In the genomic region with DNA sequence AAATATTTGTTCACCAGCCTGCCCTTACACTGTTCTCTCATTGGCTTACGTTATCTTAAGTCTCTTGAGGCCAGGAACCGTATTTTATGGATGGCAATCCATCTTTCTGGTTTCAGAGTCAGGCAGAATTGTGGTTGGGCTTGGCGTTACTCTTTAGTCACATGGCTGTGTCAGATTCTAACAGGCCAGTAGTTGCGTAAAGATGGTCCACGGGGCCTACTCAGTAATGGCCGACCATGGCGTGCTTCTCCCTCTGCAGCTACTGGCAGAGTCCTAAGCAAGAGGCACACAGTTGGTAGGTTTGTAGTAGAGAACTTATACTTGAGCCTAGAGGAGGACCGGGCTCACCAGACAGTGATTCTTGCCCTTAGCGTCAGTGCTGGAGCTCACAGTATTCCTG, we compare ENCODE assay signal across 13 mouse cellular contexts. TPM values are rescaled to one million over a fixed set of nuclear protein-coding genes. Genes with fewer than 3 reads are reported as not detected.
DNase-seq lines count a peak whose midpoint lies in the region; ATAC-seq lines count a peak whose summit lies in the region.
"Had no signal": no experiment of that assay in that cellular context is flagged by ENCODE, and none has a peak within 500 bp of the region (broad histone marks: within the 10 kb centered on the region; RNA-seq: fewer than 3 reads in every experiment).

No protein-coding gene starts in this region.

- no peaks in the 10 kb centered on the region for H3K27me3 ChIP-seq in embryonic facial prominence, embryonic 14.5 days (replicated peaks; ENCODE audit: control insufficient read depth, insufficient read depth, low read length)
- H3K27me3 ChIP-seq in embryonic facial prominence, embryonic 10.5 days (replicated peaks; ENCODE audit: low read depth, poor library complexity, severe bottlenecking) = no peaks in the 10 kb centered on the region
- H3K27me3 ChIP-seq in kidney, embryonic 15.5 days = no peaks in the 10 kb centered on the region
- H3K27me3 ChIP-seq: embryonic facial prominence, embryonic 13.5 days; liver, embryonic 15.5 days had no signal

- H3K4me2 ChIP-seq in embryonic facial prominence, embryonic 14.5 days (ENCODE audit: low read depth, low read length) = 0 out of 2 replicates have a peak overlapping the region, but pooled peaks have one; percentile 78
- H3K4me2 ChIP-seq in kidney, embryonic 15.5 days = peak overlapping the region; percentile 58; the same call in 1 of the 2 replicates
- H3K4me2 ChIP-seq: liver, embryonic 15.5 days; midbrain, embryonic 11.5 days had no signal

- WGBS in embryonic facial prominence, embryonic 14.5 days = 89% methylated on average over 9 of the region's 9 CpGs
- 95% methylated on average over 9 of the region's 9 CpGs for WGBS in embryonic facial prominence, embryonic 10.5 days
- WGBS in kidney, embryonic 15.5 days = 68% methylated on average over 9 of the region's 9 CpGs

- intact Hi-C loops in left cerebral cortex, postnatal 25 days (cut with DNase I) = no loop called here

- H3K36me3 ChIP-seq in embryonic facial prominence, embryonic 14.5 days (ENCODE audit: control insufficient read depth, insufficient read depth, low read length) = peaks cover 7% of the 10 kb centered on the region; the same call in 1 of the 2 replicates
- H3K36me3 ChIP-seq in embryonic facial prominence, embryonic 10.5 days (replicated peaks) = peaks cover 45% of the 10 kb centered on the region
- peaks cover 9% of the 10 kb centered on the region; the same call in 1 of the 2 replicates for H3K36me3 ChIP-seq in kidney, embryonic 15.5 days
- H3K36me3 ChIP-seq: liver, embryonic 15.5 days had no signal

- peaks cover 12% of the 10 kb centered on the region for H3K4me1 ChIP-seq in embryonic facial prominence, embryonic 14.5 days (ENCODE audit: control insufficient read depth, insufficient read depth, low read length)
- peaks cover 23% of the 10 kb centered on the region for H3K4me1 ChIP-seq in embryonic facial prominence, embryonic 10.5 days
- H3K4me1 ChIP-seq in kidney, embryonic 15.5 days = peaks cover 24% of the 10 kb centered on the region

- no peak overlapping the region for H3K4me3 ChIP-seq in embryonic facial prominence, embryonic 14.5 days (ENCODE audit: low read depth, low read length)
- H3K4me3 ChIP-seq in embryonic facial prominence, embryonic 10.5 days = no peak overlapping the region
- H3K4me3 ChIP-seq in kidney, embryonic 15.5 days (replicated peaks) = no peak overlapping the region
- H3K4me3 ChIP-seq: liver, embryonic 15.5 days had no signal

- H3K9me3 ChIP-seq in embryonic facial prominence, embryonic 14.5 days (ENCODE audit: control insufficient read depth, low read length) = no peaks in the 10 kb centered on the region
- no peaks in the 10 kb centered on the region for H3K9me3 ChIP-seq in embryonic facial prominence, embryonic 10.5 days
- no peaks in the 10 kb centered on the region for H3K9me3 ChIP-seq in kidney, embryonic 15.5 days (replicated peaks)
- H3K9me3 ChIP-seq: embryonic facial prominence, embryonic 13.5 days; liver, embryonic 15.5 days had no signal

- ATAC-seq in embryonic facial prominence, embryonic 14.5 days (ENCODE audit: low read depth) = no peak
- ATAC-seq in kidney, embryonic 15.5 days (replicated peaks; ENCODE audit: low FRiP score) = no peak

- no peak overlapping the region for H3K9ac ChIP-seq in embryonic facial prominence, embryonic 14.5 days (ENCODE audit: low read depth, low read length)
- no peak overlapping the region for H3K9ac ChIP-seq in kidney, embryonic 15.5 days
- H3K9ac ChIP-seq: embryonic facial prominence, embryonic 13.5 days; liver, embryonic 15.5 days had no signal

- no peak overlapping the region for H3K27ac ChIP-seq in embryonic facial prominence, embryonic 14.5 days (replicated peaks; ENCODE audit: low read depth, low read length)
- no peak overlapping the region for H3K27ac ChIP-seq in embryonic facial prominence, embryonic 10.5 days (replicated peaks)
- peak overlapping the region; percentile 41; the same call in 1 of the 2 replicates for H3K27ac ChIP-seq in kidney, embryonic 15.5 days
- H3K27ac ChIP-seq: embryonic facial prominence, embryonic 13.5 days; liver, embryonic 15.5 days had no signal

- DNase-seq in embryonic facial prominence, embryonic 14.5 days (ENCODE audit: low spot score) = no peak
- no peak for DNase-seq in embryonic facial prominence, embryonic 10.5 days (ENCODE audit: low spot score)
- no peak for DNase-seq in kidney, adult 9 months
- peak; percentile 29 for DNase-seq in gastrocnemius, postnatal 10 days
- DNase-seq in mesoderm, embryonic 11.5 days (ENCODE audit: low read depth, low spot score) = peak; percentile 18
- DNase-seq in liver = no peak
- no peak for DNase-seq in left cerebral cortex, postnatal 25 days (ENCODE audit: low spot score in 2 of 2)
- DNase-seq: adrenal gland, postnatal 25 days; cerebellum, postnatal 10 days had no signal

RNA-seq across cellular contexts. Expression of a gene that starts 6.8 kb away (rescaled TPM):
- 23.4 and 23.6 TPM in 2 replicates for polyA plus RNA-seq in embryonic facial prominence, embryonic 14.5 days (2014; fragmentation: Nextera tagmentation; extraction: Ambion mirVana)
- 38.1 and 40.6 TPM in 2 replicates for polyA plus RNA-seq in embryonic facial prominence, embryonic 10.5 days (2016; fragmentation: Nextera tagmentation; extraction: Ambion mirVana)
- polyA plus RNA-seq in kidney, embryonic 15.5 days (2015; fragmentation: Nextera tagmentation; extraction: Ambion mirVana) = 24.2 and 25.0 TPM in 2 replicates
- 10 to 100 TPM; 15.5 to 20.6 TPM for total RNA-seq in gastrocnemius, postnatal 10 days (2021)
- total RNA-seq in left cerebral cortex, postnatal 25 days (2021) = 10 to 100 TPM; 18.7 to 19.8 TPM

RNA-seq across cellular contexts. Expression of a gene that starts 6.9 kb away (rescaled TPM):
- polyA plus RNA-seq in embryonic facial prominence, embryonic 14.5 days (2014; fragmentation: Nextera tagmentation; extraction: Ambion mirVana) = 43.5 and 46.5 TPM in 2 replicates
- polyA plus RNA-seq in embryonic facial prominence, embryonic 10.5 days (2016; fragmentation: Nextera tagmentation; extraction: Ambion mirVana) = 22.9 and 24.7 TPM in 2 replicates
- 38.4 and 40.1 TPM in 2 replicates for polyA plus RNA-seq in kidney, embryonic 15.5 days (2015; fragmentation: Nextera tagmentation; extraction: Ambion mirVana)
- 10 to 100 TPM; 54.2 to 55.2 TPM for total RNA-seq in gastrocnemius, postnatal 10 days (2021)
- 100 to 1,000 TPM; 112 to 125 TPM for total RNA-seq in left cerebral cortex, postnatal 25 days (2021)

Comparison
In these comparisons a context has a peak if more than half of its experiments do, and no peak if none do; other contexts are left out.
1. DNase-seq: peak in gastrocnemius, postnatal 10 days (single experiment) and mesoderm, embryonic 11.5 days (single experiment); none in embryonic facial prominence, embryonic 14.5 days (single experiment), embryonic facial prominence, embryonic 10.5 days (single experiment), kidney, adult 9 months (single experiment), liver (single experiment) and left cerebral cortex, postnatal 25 days (0 of 2).